Mouse (Mus musculus): ENCODE data around the gene Tead1. TPM values are rescaled to one million over a fixed set of nuclear protein-coding genes. Genes with fewer than 3 reads are reported as not detected.

The Tead1 gene
- polyA plus RNA-seq, 1 experiment, result 4.4 TPM

DNA sequence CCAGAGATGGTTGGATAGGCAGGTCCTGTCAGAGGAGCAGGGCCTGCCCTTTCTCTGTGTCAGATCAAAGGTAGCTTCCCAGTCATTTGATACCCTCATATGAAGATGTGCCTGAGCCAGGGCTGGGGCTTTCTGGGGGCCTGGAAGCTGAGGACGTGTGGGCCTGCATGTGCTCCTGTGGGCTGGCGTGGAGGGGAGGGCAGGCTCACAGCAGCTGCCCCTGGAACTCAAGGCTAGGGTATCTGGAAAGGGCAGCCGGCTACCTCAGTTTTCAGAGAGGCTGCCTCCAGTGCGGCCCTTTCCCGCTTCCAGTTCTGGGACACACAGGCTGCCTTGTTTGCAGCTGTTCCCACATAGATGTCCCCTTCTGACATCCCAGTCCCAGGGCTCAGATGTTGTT, 96.7 kb downstream of the Tead1 start:
- WGBS, result 90% methylated on average over 5 of the region's 5 CpGs
- TF ChIP-seq CTCF (IDR thresholded peaks at IDR 0.05; ENCODE audit: borderline replicate concordance, control insufficient read depth, extremely low read depth, insufficient read depth, low read length, poor library complexity), result no peak
- TF ChIP-seq POLR2A (IDR thresholded peaks at IDR 0.05; ENCODE audit: control insufficient read depth, extremely low read depth, insufficient read depth, low read length, poor library complexity), result no peak
- H3K4me1 ChIP-seq (replicated peaks; ENCODE audit: control insufficient read depth, insufficient read depth, low read length), result no peaks in the 10 kb centered on the region
- no peak overlapping the region for H3K27ac ChIP-seq (ENCODE audit: control insufficient read depth, insufficient read depth, low read length)
- no peak for DNase-seq
- H3K36me3 ChIP-seq (ENCODE audit: control insufficient read depth, insufficient read depth, low read length), result no peaks in the 10 kb centered on the region
- H3K27me3 ChIP-seq (ENCODE audit: control insufficient read depth, insufficient read depth, low read length), result no peaks in the 10 kb centered on the region
- H3K4me3 ChIP-seq (ENCODE audit: control insufficient read depth, insufficient read depth, low read length), result no peak overlapping the region

DNA sequence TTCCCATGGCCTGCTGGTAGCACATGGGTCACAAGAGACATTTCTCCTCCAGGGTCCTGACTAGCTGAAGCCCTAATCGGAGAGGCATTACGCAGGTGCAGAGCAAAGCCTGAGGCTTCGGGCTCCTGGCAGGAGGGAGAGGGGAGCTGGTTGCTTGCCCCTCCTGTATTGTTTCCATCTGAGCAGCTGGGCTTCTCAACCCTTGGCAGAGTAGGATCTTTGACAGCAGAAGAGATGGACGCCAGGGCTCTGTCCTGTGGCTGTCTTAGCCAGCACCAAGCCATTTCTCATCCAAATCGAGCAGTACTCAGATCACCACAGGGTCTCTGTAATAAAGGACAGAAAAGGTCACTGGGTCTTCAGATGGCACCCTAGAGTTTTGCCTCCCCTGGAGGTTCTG, 97.6 kb downstream of the Tead1 start:
- Histone ChIP-seq H3K4me1 (replicated peaks; ENCODE audit: control insufficient read depth, insufficient read depth, low read length) (no peaks in the 10 kb centered on the region), H3K4me3 (ENCODE audit: control insufficient read depth, insufficient read depth, low read length) (no peak overlapping the region), H3K36me3 (ENCODE audit: control insufficient read depth, insufficient read depth, low read length) (no peaks in the 10 kb centered on the region), H3K27ac (ENCODE audit: control insufficient read depth, insufficient read depth, low read length) (no peak overlapping the region), H3K27me3 (ENCODE audit: control insufficient read depth, insufficient read depth, low read length) (no peaks in the 10 kb centered on the region)
- no peak for TF ChIP-seq CTCF (IDR thresholded peaks at IDR 0.05; ENCODE audit: borderline replicate concordance, control insufficient read depth, extremely low read depth, insufficient read depth, low read length, poor library complexity)
- TF ChIP-seq POLR2A (IDR thresholded peaks at IDR 0.05; ENCODE audit: control insufficient read depth, extremely low read depth, insufficient read depth, low read length, poor library complexity), result no peak
- 87% methylated on average over 5 of the region's 5 CpGs for WGBS
- DNase-seq, result no peak

DNA sequence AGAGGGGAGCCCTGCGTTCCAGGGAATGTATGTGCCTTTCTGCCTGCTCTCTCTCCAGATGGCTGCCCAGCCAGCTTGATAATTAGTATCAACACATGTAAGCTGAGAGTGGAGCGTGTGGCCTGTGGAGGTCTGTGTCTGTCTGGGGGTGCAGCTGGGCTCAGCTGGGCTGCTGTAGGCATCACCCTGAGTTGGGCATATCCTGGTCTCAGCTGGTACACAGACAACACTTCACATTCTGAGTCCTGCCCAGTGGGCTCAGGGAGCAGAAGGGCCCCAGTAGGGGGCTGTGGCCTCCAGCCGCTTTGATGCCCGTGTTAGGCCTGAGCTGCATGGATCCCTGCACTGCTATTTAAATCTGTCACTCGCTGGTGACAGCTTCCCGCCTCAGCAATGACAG, 100.5 kb downstream of the Tead1 start:
- H3K27me3 ChIP-seq (ENCODE audit: control insufficient read depth, insufficient read depth, low read length), result no peaks in the 10 kb centered on the region
- WGBS, result 86% methylated on average over 6 of the region's 6 CpGs
- no peak overlapping the region for H3K4me3 ChIP-seq (ENCODE audit: control insufficient read depth, insufficient read depth, low read length)
- H3K36me3 ChIP-seq (ENCODE audit: control insufficient read depth, insufficient read depth, low read length), result no peaks in the 10 kb centered on the region
- DNase-seq, result no peak
- no peak for TF ChIP-seq CTCF (IDR thresholded peaks at IDR 0.05; ENCODE audit: borderline replicate concordance, control insufficient read depth, extremely low read depth, insufficient read depth, low read length, poor library complexity)
- TF ChIP-seq POLR2A (IDR thresholded peaks at IDR 0.05; ENCODE audit: control insufficient read depth, extremely low read depth, insufficient read depth, low read length, poor library complexity), result no peak
- H3K27ac ChIP-seq (ENCODE audit: control insufficient read depth, insufficient read depth, low read length), result no peak overlapping the region
- H3K4me1 ChIP-seq (replicated peaks; ENCODE audit: control insufficient read depth, insufficient read depth, low read length), result no peaks in the 10 kb centered on the region

DNA sequence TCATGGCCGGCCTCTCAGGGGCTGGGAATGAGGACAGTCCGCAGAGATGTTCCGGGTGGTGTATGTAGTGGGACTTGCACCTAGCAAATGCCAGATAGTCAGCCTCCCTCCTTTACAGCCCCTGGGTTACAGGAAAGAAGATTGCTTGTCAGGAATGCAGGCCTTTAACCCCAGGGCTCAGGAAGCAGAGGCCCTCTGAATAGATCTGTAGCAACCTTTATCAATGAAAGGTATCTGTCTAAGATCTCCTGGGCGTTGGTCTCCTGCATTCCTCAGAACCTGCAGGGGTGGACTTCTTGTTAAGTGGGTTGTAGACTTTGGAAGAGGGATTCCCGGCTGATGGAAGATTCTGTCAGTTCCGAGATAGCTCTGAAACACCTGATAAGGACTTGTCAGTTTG, 101.8 kb downstream of the Tead1 start:
- H3K27ac ChIP-seq (ENCODE audit: control insufficient read depth, insufficient read depth, low read length), result no peak overlapping the region
- no peaks in the 10 kb centered on the region for H3K27me3 ChIP-seq (ENCODE audit: control insufficient read depth, insufficient read depth, low read length)
- no peaks in the 10 kb centered on the region for H3K4me1 ChIP-seq (replicated peaks; ENCODE audit: control insufficient read depth, insufficient read depth, low read length)
- no peak for DNase-seq
- TF ChIP-seq POLR2A (IDR thresholded peaks at IDR 0.05; ENCODE audit: control insufficient read depth, extremely low read depth, insufficient read depth, low read length, poor library complexity) (no peak), CTCF (IDR thresholded peaks at IDR 0.05; ENCODE audit: borderline replicate concordance, control insufficient read depth, extremely low read depth, insufficient read depth, low read length, poor library complexity) (no peak)
- 85% methylated on average over 6 of the region's 6 CpGs for WGBS
- H3K36me3 ChIP-seq (ENCODE audit: control insufficient read depth, insufficient read depth, low read length), result no peaks in the 10 kb centered on the region
- H3K4me3 ChIP-seq (ENCODE audit: control insufficient read depth, insufficient read depth, low read length), result no peak overlapping the region

DNA sequence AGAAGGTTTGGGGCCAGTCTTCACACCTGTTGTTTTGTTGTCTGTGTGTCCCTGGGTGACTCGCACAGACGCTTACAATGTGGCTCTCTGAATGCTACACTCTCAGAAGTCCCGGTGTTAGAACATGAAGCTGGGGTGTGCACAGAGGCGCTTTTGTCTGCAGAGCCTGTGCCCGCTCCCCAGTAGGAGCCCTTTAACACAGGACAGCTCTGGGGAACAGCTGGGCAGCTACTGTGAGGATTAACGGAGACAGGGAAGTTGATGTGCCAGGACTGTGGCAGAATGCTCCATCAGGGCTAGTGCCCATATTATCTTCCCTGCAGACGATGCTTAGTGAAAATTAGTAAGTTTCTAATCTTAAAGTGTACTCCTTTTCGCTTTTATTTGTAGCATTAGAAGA, 102.9 kb downstream of the Tead1 start:
- Histone ChIP-seq H3K4me1 (replicated peaks; ENCODE audit: control insufficient read depth, insufficient read depth, low read length) (no peaks in the 10 kb centered on the region), H3K36me3 (ENCODE audit: control insufficient read depth, insufficient read depth, low read length) (no peaks in the 10 kb centered on the region), H3K4me3 (ENCODE audit: control insufficient read depth, insufficient read depth, low read length) (no peak overlapping the region), H3K27me3 (ENCODE audit: control insufficient read depth, insufficient read depth, low read length) (no peaks in the 10 kb centered on the region; the same call in 1 of the 2 replicates), H3K27ac (ENCODE audit: control insufficient read depth, insufficient read depth, low read length) (no peak overlapping the region)
- no peak for TF ChIP-seq CTCF (IDR thresholded peaks at IDR 0.05; ENCODE audit: borderline replicate concordance, control insufficient read depth, extremely low read depth, insufficient read depth, low read length, poor library complexity)
- no peak for TF ChIP-seq POLR2A (IDR thresholded peaks at IDR 0.05; ENCODE audit: control insufficient read depth, extremely low read depth, insufficient read depth, low read length, poor library complexity)
- 94% methylated on average over 8 of the region's 8 CpGs for WGBS
- DNase-seq, result no peak

DNA sequence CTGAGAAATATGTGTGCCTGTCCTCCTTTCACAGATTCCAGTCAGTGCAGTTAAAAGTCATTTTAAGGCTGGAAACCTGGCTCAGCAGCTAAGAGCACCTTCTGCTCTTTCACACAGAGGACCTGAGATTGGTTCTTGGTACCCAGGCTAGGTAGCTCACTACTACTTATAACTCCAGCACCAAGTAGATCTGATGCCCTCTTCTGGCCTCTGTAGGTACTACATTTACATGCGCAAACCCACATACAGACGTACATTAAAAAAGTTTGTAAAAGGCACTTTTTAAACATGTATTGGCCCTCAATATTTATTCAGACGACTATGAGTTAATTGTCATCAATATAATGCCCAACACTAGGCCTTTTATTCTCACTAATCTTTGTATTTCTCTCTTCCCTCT, 105.2 kb downstream of the Tead1 start:
- DNase-seq, result no peak
- no peaks in the 10 kb centered on the region; the same call in 1 of the 2 replicates for H3K27me3 ChIP-seq (ENCODE audit: control insufficient read depth, insufficient read depth, low read length)
- H3K27ac ChIP-seq (ENCODE audit: control insufficient read depth, insufficient read depth, low read length), result no peak overlapping the region
- no peak for TF ChIP-seq CTCF (IDR thresholded peaks at IDR 0.05; ENCODE audit: borderline replicate concordance, control insufficient read depth, extremely low read depth, insufficient read depth, low read length, poor library complexity)
- no peak for TF ChIP-seq POLR2A (IDR thresholded peaks at IDR 0.05; ENCODE audit: control insufficient read depth, extremely low read depth, insufficient read depth, low read length, poor library complexity)
- H3K36me3 ChIP-seq (ENCODE audit: control insufficient read depth, insufficient read depth, low read length), result no peaks in the 10 kb centered on the region
- no peak overlapping the region for H3K4me3 ChIP-seq (ENCODE audit: control insufficient read depth, insufficient read depth, low read length)
- 96% methylated on average over 3 of the region's 3 CpGs for WGBS
- peaks cover 3% of the 10 kb centered on the region; the same call in 1 of the 2 replicates for H3K4me1 ChIP-seq (replicated peaks; ENCODE audit: control insufficient read depth, insufficient read depth, low read length)

DNA sequence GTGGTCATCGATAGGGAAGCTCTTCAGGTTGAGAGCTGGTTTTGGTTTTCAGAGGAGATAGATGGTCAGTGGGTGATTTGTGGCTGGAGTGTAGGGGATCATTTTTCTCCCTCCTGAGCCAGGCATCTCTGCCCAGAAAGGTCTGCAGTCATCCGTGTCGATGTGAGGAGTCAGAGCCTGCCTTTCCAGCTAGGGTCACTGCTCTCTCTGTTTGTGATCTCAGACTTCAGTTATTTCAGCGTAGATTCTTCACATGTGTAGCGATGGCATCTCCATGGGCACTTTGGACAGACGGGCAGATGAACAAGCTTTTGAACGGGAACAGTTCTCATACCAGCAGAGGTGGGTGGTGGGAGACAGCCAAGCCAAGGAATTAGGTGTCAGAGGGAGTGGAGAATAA, 106.2 kb downstream of the Tead1 start:
- peaks cover 3% of the 10 kb centered on the region; the same call in 1 of the 2 replicates for H3K4me1 ChIP-seq (replicated peaks; ENCODE audit: control insufficient read depth, insufficient read depth, low read length)

More for the DNA sequence above, 106.2 kb downstream of the Tead1 start:
- TF ChIP-seq POLR2A (IDR thresholded peaks at IDR 0.05; ENCODE audit: control insufficient read depth, extremely low read depth, insufficient read depth, low read length, poor library complexity) (no peak), CTCF (IDR thresholded peaks at IDR 0.05; ENCODE audit: borderline replicate concordance, control insufficient read depth, extremely low read depth, insufficient read depth, low read length, poor library complexity) (no peak)
- WGBS, result 91% methylated on average over 7 of the region's 7 CpGs
- DNase-seq, result no peak
- Histone ChIP-seq H3K27ac (ENCODE audit: control insufficient read depth, insufficient read depth, low read length) (no peak overlapping the region), H3K4me3 (ENCODE audit: control insufficient read depth, insufficient read depth, low read length) (no peak overlapping the region), H3K27me3 (ENCODE audit: control insufficient read depth, insufficient read depth, low read length) (no peaks in the 10 kb centered on the region; the same call in 1 of the 2 replicates), H3K36me3 (ENCODE audit: control insufficient read depth, insufficient read depth, low read length) (no peaks in the 10 kb centered on the region)
